Mouse (Mus musculus) lung, embryonic 14.5 days (tissue): ENCODE data around the gene Acsm4. TPM values are rescaled to one million over a fixed set of nuclear protein-coding genes. Genes with fewer than 3 reads are reported as not detected.
A peak's percentile ranks its signal among the peaks of the same experiment; 100 is the strongest.
"Not testable (repeated sequence)": the region's sequence is repeated elsewhere in the genome, so short reads cannot be mapped to it uniquely, and the experiment has no call there.

ENCODE experiments used
- ATAC-seq: fragments of 200-750 bp; cut with Nextera tagmentation; 2 replicates; pipeline ENCODE4 v1.8.0; 2017; ENCODE audit warnings: mild to moderate bottlenecking, moderate TSS enrichment, moderate library complexity; ENCODE audit not compliant: insufficient read depth
- DNase-seq: peaks from one replicate; pipeline ENCODE4 v3.0.0-alpha.2; 2015
- H3K27ac ChIP-seq: fragments of 300-500 bp; sonication (generic); 2 replicates; pipeline ENCODE4 v1.5.1; 2014; ENCODE audit warnings: low read depth, mild to moderate bottlenecking, moderate library complexity
- H3K27me3 ChIP-seq: fragments of 300-500 bp; sonication (generic); 2 replicates; pipeline ENCODE4 v1.6.1; 2014; ENCODE audit warnings: low read length, control low read depth; ENCODE audit not compliant: insufficient read depth
- H3K36me3 ChIP-seq: fragments of 300-500 bp; sonication (generic); 2 replicates; pipeline ENCODE4 v1.6.1; 2014; ENCODE audit warnings: control low read depth; ENCODE audit not compliant: insufficient read depth
- H3K4me1 ChIP-seq: fragments of 300-500 bp; sonication (generic); 2 replicates; pipeline ENCODE4 v1.6.1; 2014; ENCODE audit warnings: antibody characterized with exemption, control low read depth; ENCODE audit not compliant: insufficient read depth
- H3K4me2 ChIP-seq: fragments of 300-500 bp; sonication (generic); 2 replicates; pipeline ENCODE4 v1.6.1; 2014; ENCODE audit warnings: mild to moderate bottlenecking
- H3K4me3 ChIP-seq: fragments of 300-500 bp; sonication (generic); 2 replicates; pipeline ENCODE4 v1.5.1; 2014; ENCODE audit warnings: low read depth, low read length
- H3K9ac ChIP-seq: fragments of 300-500 bp; sonication (generic); 2 replicates; pipeline ENCODE4 v1.6.1; 2014
- H3K9me3 ChIP-seq: fragments of 300-500 bp; sonication (generic); 2 replicates; pipeline ENCODE4 v1.6.1; 2016; ENCODE audit warnings: low read depth, low read length, control low read depth
- CTCF ChIP-seq: IDR thresholded peaks from 2 replicates; pipeline ENCODE4 v1.5.1; 2016; ENCODE audit warnings: antibody characterized with exemption, low read depth
- WGBS: fragments of 180-500 bp; shearing (Covaris S2); extraction: QIAGEN DNeasy Blood & Tissue Kit; methylation state at CpG from one replicate; pipeline ENCODE4 v1.1.7; 2014; 5-methylcytosine and 5-hydroxymethylcytosine counted together
- polyA plus RNA-seq: library from polyadenylated mRNA; unstranded; fragments of >200 nt; fragmentation: Nextera tagmentation; extraction: Ambion mirVana; gene quantifications from 2 replicates; pipeline ENCODE4 v1.2.1, GENCODE M21; 2014

Acsm4 gene
- polyA plus RNA-seq, 1 experiment from 2014 or later, result not detected

DNA sequence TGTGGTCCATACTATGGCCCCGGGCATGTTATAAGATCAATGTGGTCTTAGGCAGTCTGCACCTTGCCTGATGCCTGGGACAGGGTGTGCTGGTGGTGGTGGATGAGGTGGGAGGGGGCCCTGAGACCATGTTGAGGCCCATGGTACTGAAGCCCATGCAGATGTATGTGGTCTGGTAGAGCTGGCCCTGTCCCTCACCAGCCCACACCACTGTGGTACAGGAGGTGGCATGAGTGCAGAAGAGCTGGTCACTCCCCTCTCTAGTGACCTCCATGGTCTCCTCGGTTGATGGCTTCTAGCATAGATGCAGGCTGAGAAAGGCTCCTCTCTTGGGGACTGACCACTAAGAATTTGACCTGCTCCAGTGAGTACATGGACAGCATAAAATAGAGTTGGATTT, 49.1 kb downstream of the Acsm4 start:
- ATAC-seq, result no peak
- H3K4me3 ChIP-seq, result no peak overlapping the region

DNA sequence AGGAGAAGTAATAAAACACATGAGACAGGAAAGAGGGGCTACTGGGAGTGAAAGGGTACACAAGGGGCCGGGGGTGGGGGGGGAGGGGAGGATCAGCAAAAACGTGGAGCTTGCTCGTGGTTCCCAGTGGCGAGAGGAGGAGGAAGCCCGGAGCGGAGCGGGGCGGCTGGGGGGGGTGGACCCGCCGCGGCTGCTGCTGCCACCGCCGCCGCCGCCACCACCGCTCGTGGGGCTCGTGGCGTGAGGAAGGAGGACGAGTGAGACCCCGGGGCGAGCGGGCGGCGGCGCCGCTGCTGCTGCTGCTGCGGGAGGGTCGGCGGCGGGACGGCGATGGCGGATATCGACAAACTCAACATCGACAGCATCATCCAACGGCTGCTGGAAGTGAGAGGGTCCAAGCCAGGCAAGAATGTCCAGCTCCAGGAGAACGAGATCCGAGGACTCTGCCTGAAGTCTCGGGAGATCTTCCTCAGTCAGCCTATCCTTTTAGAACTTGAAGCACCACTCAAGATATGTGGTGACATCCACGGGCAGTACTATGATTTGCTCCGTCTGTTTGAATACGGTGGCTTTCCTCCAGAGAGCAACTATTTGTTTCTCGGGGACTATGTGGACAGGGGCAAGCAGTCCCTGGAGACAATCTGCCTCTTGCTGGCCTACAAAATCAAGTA, 50.1 kb downstream of the Acsm4 start:
- not testable (repeated sequence) for H3K36me3 ChIP-seq, H3K4me1 ChIP-seq, H3K27me3 ChIP-seq, DNase-seq, H3K27ac ChIP-seq, H3K9me3 ChIP-seq
- ATAC-seq, result peak; percentile 87
- 5% methylated on average over 25 of the region's 44 CpGs for WGBS
- H3K9ac ChIP-seq, result peak overlapping the region; percentile 29; the same call in 1 of the 2 replicates
- H3K4me3 ChIP-seq, result peak overlapping the region; percentile 31
- H3K4me2 ChIP-seq, result peak overlapping the region; percentile 54

More for the DNA sequence above, 49.1 kb downstream of the Acsm4 start:
- Histone ChIP-seq H3K4me1 (no peaks in the 10 kb centered on the region), H3K4me2 (no peak overlapping the region), H3K9me3 (no peaks in the 10 kb centered on the region), H3K36me3 (no peaks in the 10 kb centered on the region), H3K9ac (no peak overlapping the region), H3K27ac (no peak overlapping the region), H3K27me3 (no peaks in the 10 kb centered on the region)
- DNase-seq, result no peak
- 72% methylated on average over 2 of the region's 2 CpGs for WGBS
- TF ChIP-seq CTCF, result no peak

- peak overlapping the region; percentile 32; the same call in 1 of the 2 replicates for H3K9ac ChIP-seq
- peak overlapping the region; percentile 53 for H3K4me2 ChIP-seq
- DNase-seq, result peak; percentile 50
- WGBS, result 8% methylated on average over 33 of the region's 34 CpGs
- ATAC-seq, result 0 out of 2 replicates have a peak, but pooled peaks have one; percentile 25
- no peaks in the 10 kb centered on the region for H3K9me3 ChIP-seq
- H3K27me3 ChIP-seq, result no peaks in the 10 kb centered on the region
- no peaks in the 10 kb centered on the region for H3K36me3 ChIP-seq
- no peak for TF ChIP-seq CTCF
- peak overlapping the region; percentile 14; the same call in 1 of the 2 replicates for H3K4me3 ChIP-seq
- H3K4me1 ChIP-seq, result no peaks in the 10 kb centered on the region
- no peak overlapping the region for H3K27ac ChIP-seq
Observed at GRCm38 (mm10) chr7:119744321-119744720, 54.5 kb downstream of the Acsm4 start.

GRCm38 (mm10) chr7:119745869-119746268, 56.0 kb downstream of the Acsm4 start:
- Histone ChIP-seq H3K9ac (no peak overlapping the region), H3K27ac (no peak overlapping the region), H3K4me1 (no peaks in the 10 kb centered on the region), H3K27me3 (no peaks in the 10 kb centered on the region), H3K4me3 (no peak overlapping the region), H3K9me3 (no peaks in the 10 kb centered on the region), H3K4me2 (no peak overlapping the region), H3K36me3 (no peaks in the 10 kb centered on the region)
- 58% methylated on average over 1 of the region's 1 CpGs for WGBS
- DNase-seq (no peak), ATAC-seq (no peak)
- no peak for TF ChIP-seq CTCF

DNA sequence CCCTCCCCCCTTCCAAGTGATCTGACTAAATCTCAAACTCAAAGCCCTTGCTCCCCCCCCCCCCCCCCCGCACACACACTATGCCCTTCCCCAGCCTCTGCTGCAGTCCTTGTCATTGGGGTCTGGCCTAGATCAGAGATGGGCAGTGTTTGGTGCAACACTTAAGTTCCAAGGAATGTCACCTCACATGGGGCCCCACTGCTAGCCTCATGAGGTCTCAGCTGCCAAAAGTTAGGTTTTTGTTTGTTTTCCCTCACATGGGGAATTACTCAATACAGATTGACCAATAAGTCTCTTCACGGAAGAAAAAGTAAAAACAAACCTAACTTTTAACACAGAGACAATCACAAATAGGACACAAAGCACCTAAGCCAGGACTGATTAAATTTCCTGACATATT, 58.9 kb downstream of the Acsm4 start:
- DNase-seq (no peak), ATAC-seq (no peak)
- TF ChIP-seq CTCF, result no peak
- Histone ChIP-seq H3K9ac (no peak overlapping the region), H3K9me3 (no peaks in the 10 kb centered on the region), H3K36me3 (no peaks in the 10 kb centered on the region), H3K27ac (no peak overlapping the region), H3K4me3 (no peak overlapping the region), H3K4me2 (no peak overlapping the region), H3K27me3 (no peaks in the 10 kb centered on the region), H3K4me1 (no peaks in the 10 kb centered on the region)
- WGBS, result 51% methylated on average over 1 of the region's 2 CpGs

DNA sequence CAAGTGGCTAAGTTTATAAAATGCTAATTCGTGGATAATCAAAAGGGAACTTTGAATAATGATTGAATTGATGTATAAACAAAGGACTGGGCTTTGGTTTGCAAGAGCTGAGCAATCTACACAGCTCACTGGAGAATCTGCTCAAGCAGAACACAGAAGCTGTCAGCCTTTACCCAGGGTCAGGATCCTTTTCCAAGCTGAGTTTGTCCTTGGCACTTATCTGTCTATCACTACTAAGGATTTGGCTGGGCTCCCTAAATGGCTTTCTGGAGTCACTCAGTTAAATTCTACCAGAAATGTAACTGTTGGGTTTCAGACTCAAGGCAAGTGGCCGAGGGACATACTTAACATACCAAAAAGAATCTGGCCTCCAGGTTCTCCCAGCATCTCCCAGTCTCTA, 60.1 kb downstream of the Acsm4 start:
- H3K4me2 ChIP-seq, result no peak overlapping the region
- no peaks in the 10 kb centered on the region for H3K36me3 ChIP-seq
- DNase-seq (no peak), ATAC-seq (no peak)
- H3K27ac ChIP-seq, result no peak overlapping the region
- no peak overlapping the region for H3K4me3 ChIP-seq
- WGBS, result 41% methylated on average over 2 of the region's 2 CpGs
- no peaks in the 10 kb centered on the region for H3K9me3 ChIP-seq
- no peaks in the 10 kb centered on the region for H3K4me1 ChIP-seq
- H3K9ac ChIP-seq, result no peak overlapping the region
- H3K27me3 ChIP-seq, result no peaks in the 10 kb centered on the region
- no peak for TF ChIP-seq CTCF

DNA sequence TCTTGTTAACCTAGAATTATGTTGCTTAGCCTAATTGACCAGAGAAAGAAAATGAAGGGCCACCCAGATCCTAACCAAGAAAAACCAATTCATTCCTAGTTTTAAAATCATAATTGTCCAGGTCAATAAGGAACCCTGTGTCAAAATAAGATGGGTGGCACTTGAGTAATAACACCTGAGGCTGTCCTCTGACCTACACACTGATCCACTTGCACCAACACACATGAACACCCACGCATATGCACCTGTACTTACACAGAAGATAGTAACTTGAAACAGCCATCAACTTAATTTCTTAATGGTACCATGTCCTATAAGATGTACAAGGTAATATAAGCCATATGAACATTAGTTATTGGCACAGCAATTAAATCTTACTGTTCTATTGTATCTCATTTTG, 63.9 kb downstream of the Acsm4 start:
- Histone ChIP-seq H3K27ac (no peak overlapping the region), H3K36me3 (no peaks in the 10 kb centered on the region), H3K27me3 (no peaks in the 10 kb centered on the region), H3K9ac (no peak overlapping the region), H3K4me2 (no peak overlapping the region), H3K4me1 (no peaks in the 10 kb centered on the region), H3K9me3 (no peaks in the 10 kb centered on the region), H3K4me3 (no peak overlapping the region)
- no peak for ATAC-seq
- no peak for TF ChIP-seq CTCF
- no peak for DNase-seq
- 88% methylated on average over 1 of the region's 1 CpGs for WGBS

GRCm38 (mm10) chr7:119760527-119760951, 70.7 kb downstream of the Acsm4 start, which contains the start of gene Acsm3:
Gene Acsm3, plus strand, starts transcription at chr7:119760923.
- Histone ChIP-seq H3K27me3 (no peaks in the 10 kb centered on the region), H3K36me3 (no peaks in the 10 kb centered on the region), H3K4me3 (no peak within 1 kb of the TSS), H3K27ac (no peak within 1 kb of the TSS), H3K9ac (no peak within 1 kb of the TSS), H3K9me3 (no peaks in the 10 kb centered on the region), H3K4me1 (no peaks in the 10 kb centered on the region), H3K4me2 (no peak within 1 kb of the TSS)
- no peak for TF ChIP-seq CTCF
- WGBS, result 31% methylated on average over 11 of the region's 11 CpGs
- DNase-seq (no peak), ATAC-seq (no peak)
